Mouse (Mus musculus) myocyte (in vitro differentiated cells): ENCODE measurements around the gene Dnase1l3. TPM values are rescaled to one million over a fixed set of nuclear protein-coding genes. Genes with fewer than 3 reads are reported as not detected.

Experiments used
- H3K27me3 ChIP-seq: one replicate; pipeline ENCODE4 v1.6.1; 2011; ENCODE audit not compliant: control insufficient read depth, insufficient read depth, insufficient read length
- H3K36me3 ChIP-seq: one replicate; pipeline ENCODE4 v1.6.1; 2011; ENCODE audit not compliant: control insufficient read depth, insufficient read depth
- H3K4me2 ChIP-seq: one replicate; pipeline ENCODE4 v1.6.1; 2011; ENCODE audit warnings: low read depth, control low read depth
- H3K4me3 ChIP-seq: one replicate; pipeline ENCODE4 v1.5.1; 2011; ENCODE audit warnings: mild to moderate bottlenecking, control low read depth, moderate library complexity
- H3K79me2 ChIP-seq: one replicate; pipeline ENCODE4 v1.6.1; 2011; ENCODE audit not compliant: control insufficient read depth, insufficient read depth
- H3ac ChIP-seq: one replicate; pipeline ENCODE4 v1.6.1; 2011; ENCODE audit not compliant: control insufficient read depth, insufficient read length
- CEBPB ChIP-seq: IDR thresholded peaks from 2 replicates; pipeline ENCODE4 v1.6.1; 2011; ENCODE audit warnings: mild to moderate bottlenecking, moderate library complexity; ENCODE audit not compliant: poor library complexity, insufficient read depth, severe bottlenecking
- E2F4 ChIP-seq: IDR thresholded peaks from one replicate; pipeline ENCODE4 v1.6.1; 2011; ENCODE audit warnings: mild to moderate bottlenecking, control low read depth, moderate library complexity; ENCODE audit not compliant: insufficient read depth
- MAX ChIP-seq: IDR thresholded peaks from one replicate; pipeline ENCODE4 v1.6.1; 2011; ENCODE audit warnings: low read depth, mild to moderate bottlenecking, control low read depth
- MYOD1 ChIP-seq, 3 experiments: IDR thresholded peaks; one replicate each; pipeline ENCODE4 v1.6.1; 2011; ENCODE audit warnings: control low read depth in 2 of 3, low read depth in 2 of 3, mild to moderate bottlenecking in 2 of 3, moderate library complexity in 1 of 3; ENCODE audit not compliant: insufficient read length in 2 of 3, control insufficient read depth in 1 of 3
- MYOG ChIP-seq, 3 experiments: IDR thresholded peaks; one replicate each; pipeline ENCODE4 v1.6.1; 2011; ENCODE audit warnings: control low read depth in 2 of 3, low read depth in 2 of 3, mild to moderate bottlenecking in 2 of 3; ENCODE audit not compliant: insufficient read length in 2 of 3, control insufficient read depth in 1 of 3, insufficient read depth in 1 of 3
- POLR2A ChIP-seq: IDR thresholded peaks from one replicate; pipeline ENCODE4 v1.6.1; 2011; ENCODE audit warnings: low read depth, mild to moderate bottlenecking, control low read depth, moderate library complexity; ENCODE audit not compliant: insufficient read length
- POLR2AphosphoS2 ChIP-seq: IDR thresholded peaks from one replicate; pipeline ENCODE4 v1.6.1; 2011; ENCODE audit warnings: low read depth, control low read depth; ENCODE audit not compliant: insufficient read length
- REST ChIP-seq: IDR thresholded peaks from one replicate; pipeline ENCODE4 v1.6.1; 2011; ENCODE audit warnings: mild to moderate bottlenecking, control low read depth, moderate library complexity; ENCODE audit not compliant: insufficient read depth, insufficient read length
- SRF ChIP-seq: IDR thresholded peaks from one replicate; pipeline ENCODE4 v1.6.1; 2011; ENCODE audit warnings: low read depth; ENCODE audit not compliant: control insufficient read depth, insufficient read length
- TCF12 ChIP-seq: IDR thresholded peaks from one replicate; pipeline ENCODE4 v1.6.1; 2011; ENCODE audit warnings: mild to moderate bottlenecking, control low read depth; ENCODE audit not compliant: poor library complexity, insufficient read depth, severe bottlenecking
- TCF3 ChIP-seq: IDR thresholded peaks from one replicate; pipeline ENCODE4 v1.6.1; 2011; ENCODE audit warnings: low read depth, control low read depth; ENCODE audit not compliant: insufficient read length
- USF1 ChIP-seq: IDR thresholded peaks from one replicate; pipeline ENCODE4 v1.6.1; 2011; ENCODE audit warnings: low read depth, mild to moderate bottlenecking, control low read depth, moderate library complexity
- polyA plus RNA-seq: library from polyadenylated mRNA; unstranded; fragments of >200 nt; fragmentation: generic; extraction: Trizol; gene quantifications from one replicate; pipeline ENCODE4 v1.2.1, GENCODE M21; 2012; ENCODE audit warnings: missing spikeins

Dnase1l3 gene
- polyA plus RNA-seq, 1 experiment: 0.86 TPM

GRCm38 (mm10) chr14:7929029-7929428 lies 65.3 kb downstream of the Dnase1l3 start:
- Histone ChIP-seq H3ac (no peak overlapping the region), H3K36me3 (peaks cover 41% of the 10 kb centered on the region), H3K27me3 (no peaks in the 10 kb centered on the region), H3K4me2 (no peak overlapping the region), H3K4me3 (no peak overlapping the region), H3K79me2 (no peaks in the 10 kb centered on the region)
- TF ChIP-seq POLR2A (no peak), TCF12 (no peak)

DNA sequence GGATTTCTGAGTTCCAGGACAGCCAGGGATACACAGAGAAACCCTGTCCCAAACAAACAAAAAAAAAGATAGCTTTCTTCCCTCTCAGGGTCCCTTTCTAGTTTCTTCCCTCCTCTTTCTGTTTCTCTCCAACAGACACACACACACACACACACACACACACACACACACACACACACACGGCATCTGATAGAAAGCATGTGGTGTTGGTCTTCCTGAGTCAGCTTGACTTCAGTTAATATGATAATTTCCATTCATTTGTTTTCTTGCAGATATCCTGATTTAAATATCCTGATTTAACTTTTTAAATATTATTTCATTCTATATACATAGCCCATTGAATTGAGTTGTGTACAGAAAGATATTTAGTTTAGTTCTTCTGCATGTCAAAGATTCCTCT lies 66.0 kb downstream of the Dnase1l3 start:
- Histone ChIP-seq H3K27me3 (no peaks in the 10 kb centered on the region), H3K4me3 (no peak overlapping the region), H3K4me2 (no peak overlapping the region), H3K79me2 (no peaks in the 10 kb centered on the region), H3ac (no peak overlapping the region), H3K36me3 (peaks cover 41% of the 10 kb centered on the region)
- TF ChIP-seq CEBPB (no peak), E2F4 (no peak), POLR2AphosphoS2 (no peak), USF1 (no peak), SRF (no peak), TCF12 (no peak), REST (no peak), MYOG (IDR thresholded peaks at IDR 0.05; ENCODE audit: control insufficient read depth in 1 of 3, insufficient read depth in 1 of 3, insufficient read length in 2 of 3, low read depth in 2 of 3) (no peak), MAX (no peak), TCF3 (no peak), POLR2A (no peak), MYOD1 (IDR thresholded peaks at IDR 0.05; ENCODE audit: control insufficient read depth in 1 of 3, insufficient read length in 2 of 3, low read depth in 2 of 3) (no peak)

GRCm38 (mm10) chr14:7923635-7924034 lies 70.7 kb downstream of the Dnase1l3 start:
- H3K36me3 ChIP-seq: peaks cover 40% of the 10 kb centered on the region
- no peaks in the 10 kb centered on the region for H3K79me2 ChIP-seq
- no peak overlapping the region for H3K4me2 ChIP-seq
- TF ChIP-seq REST (no peak), E2F4 (no peak), USF1 (no peak), POLR2A (no peak), TCF12 (no peak), CEBPB (no peak), MYOD1 (IDR thresholded peaks at IDR 0.05; ENCODE audit: control insufficient read depth in 1 of 3, insufficient read length in 2 of 3, low read depth in 2 of 3) (no peak)
- no peak overlapping the region for H3K4me3 ChIP-seq
- no peaks in the 10 kb centered on the region for H3K27me3 ChIP-seq
- no peak overlapping the region for H3ac ChIP-seq

DNA sequence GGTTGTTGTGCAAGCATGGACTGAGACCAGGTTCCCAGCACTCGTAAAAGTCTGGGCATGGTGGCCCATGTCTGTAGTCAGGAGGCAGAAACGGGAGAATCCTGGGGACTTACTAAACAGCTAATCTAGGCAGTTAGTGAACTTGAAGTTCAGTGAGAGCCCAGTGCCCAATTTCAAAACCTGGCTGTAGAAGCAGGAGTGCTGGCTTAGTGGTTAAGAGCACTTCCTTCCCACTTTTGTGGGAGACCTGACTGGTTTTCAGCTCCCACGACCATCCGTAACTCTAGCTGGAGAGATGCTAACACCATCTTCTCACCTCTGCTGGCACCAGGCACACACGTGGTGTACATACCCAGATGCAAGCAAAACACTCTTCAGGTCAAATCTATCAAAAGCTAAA lies 72.9 kb downstream of the Dnase1l3 start:
- Histone ChIP-seq H3K4me2 (no peak overlapping the region), H3K27me3 (no peaks in the 10 kb centered on the region), H3K36me3 (peaks cover 53% of the 10 kb centered on the region), H3ac (no peak overlapping the region), H3K4me3 (no peak overlapping the region), H3K79me2 (no peaks in the 10 kb centered on the region)
- TF ChIP-seq POLR2A: no peak
- no peak for TF ChIP-seq MAX
- TF ChIP-seq SRF: no peak
- no peak for TF ChIP-seq USF1
- TF ChIP-seq REST: no peak
- TF ChIP-seq TCF12: no peak
- TF ChIP-seq CEBPB: no peak
- no peak for TF ChIP-seq TCF3
- TF ChIP-seq E2F4: no peak
- TF ChIP-seq MYOG (IDR thresholded peaks at IDR 0.05; ENCODE audit: control insufficient read depth in 1 of 3, insufficient read depth in 1 of 3, insufficient read length in 2 of 3, low read depth in 2 of 3): no peak
- no peak for TF ChIP-seq MYOD1 (IDR thresholded peaks at IDR 0.05; ENCODE audit: control insufficient read depth in 1 of 3, insufficient read length in 2 of 3, low read depth in 2 of 3)
- no peak for TF ChIP-seq POLR2AphosphoS2

DNA sequence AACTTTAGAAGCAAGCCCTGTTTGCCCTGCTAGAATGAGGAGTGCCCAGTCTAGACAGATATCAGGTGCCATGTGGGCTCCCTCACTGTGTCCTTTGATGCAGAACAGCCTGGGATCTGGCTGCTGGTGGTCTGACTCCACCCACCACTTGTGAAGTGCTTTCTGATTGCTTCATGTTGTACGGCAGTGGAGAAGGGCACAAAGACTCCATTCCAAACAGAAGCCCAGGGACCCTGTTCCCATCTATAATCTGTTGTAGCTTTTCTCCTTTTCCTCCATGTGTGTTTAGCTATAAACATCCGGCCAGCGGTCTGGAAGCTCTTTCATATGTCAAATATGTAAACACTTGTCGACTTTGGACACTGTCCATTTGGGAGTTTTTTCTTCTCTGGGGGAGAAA lies 74.5 kb downstream of the Dnase1l3 start:
- no peak overlapping the region for H3K4me2 ChIP-seq
- no peaks in the 10 kb centered on the region for H3K79me2 ChIP-seq
- peaks cover 49% of the 10 kb centered on the region for H3K36me3 ChIP-seq
- no peak overlapping the region for H3K4me3 ChIP-seq
- TF ChIP-seq E2F4 (no peak), MYOD1 (IDR thresholded peaks at IDR 0.05; ENCODE audit: control insufficient read depth in 1 of 3, insufficient read length in 2 of 3, low read depth in 2 of 3) (no peak), POLR2A (no peak), USF1 (no peak), TCF3 (no peak), POLR2AphosphoS2 (no peak), MYOG (IDR thresholded peaks at IDR 0.05; ENCODE audit: control insufficient read depth in 1 of 3, insufficient read depth in 1 of 3, insufficient read length in 2 of 3, low read depth in 2 of 3) (no peak), MAX (no peak), REST (no peak), TCF12 (no peak), CEBPB (no peak)
- no peak overlapping the region for H3ac ChIP-seq
- H3K27me3 ChIP-seq: no peaks in the 10 kb centered on the region
